Mouse (Mus musculus) lung, adult 2 months (tissue): Measurements from ENCODE around the gene Lsamp.

Experiments
- CTCF ChIP-seq: fragments of 200-500 bp; IDR thresholded peaks from 2 replicates; pipeline ENCODE4 v1.5.1; 2011; ENCODE audit warnings: mild to moderate bottlenecking, low read length, control low read depth; ENCODE audit not compliant: insufficient read depth
- POLR2A ChIP-seq: fragments of 200-500 bp; IDR thresholded peaks from 2 replicates; pipeline ENCODE4 v1.6.1; 2011; ENCODE audit warnings: low read depth, mild to moderate bottlenecking, control low read depth, low read length, borderline replicate concordance; ENCODE audit errors: extremely low read depth

DNA sequence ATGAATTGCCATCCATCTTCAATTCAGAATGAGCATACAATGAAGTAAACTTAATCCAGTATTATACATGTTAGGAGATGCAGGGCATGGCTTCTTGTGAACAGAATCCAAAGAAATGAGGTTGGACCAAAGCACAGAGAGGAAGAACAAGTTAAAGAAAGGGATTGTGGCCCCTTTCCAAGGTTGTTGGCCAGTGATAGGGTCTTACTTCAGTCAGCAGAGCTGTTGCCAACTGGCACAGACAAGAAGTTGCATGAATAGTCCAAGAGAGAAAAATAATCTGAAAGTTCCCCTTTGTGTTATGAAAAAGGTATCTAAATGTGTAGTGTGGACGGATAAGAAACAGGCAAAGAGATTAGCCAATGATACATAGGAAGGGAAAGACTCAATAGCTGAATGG, 843.0 kb downstream of the Lsamp start:
- TF ChIP-seq POLR2A = no peak
- no peak for TF ChIP-seq CTCF
